Mouse (Mus musculus) brain, embryonic 14.5 days (tissue): ENCODE results near the gene Cul1. TPM values are rescaled to one million over a fixed set of nuclear protein-coding genes. Genes with fewer than 3 reads are reported as not detected.

Experiments used
- DNase-seq: peaks from one replicate; pipeline ENCODE4 v3.0.0-alpha.2; 2011; ENCODE audit warnings: low read depth
- CTCF ChIP-seq: fragments of 200-500 bp; IDR thresholded peaks from 2 replicates; pipeline ENCODE4 v1.5.1; 2012; ENCODE audit warnings: inconsistent platforms, mild to moderate bottlenecking, moderate library complexity, borderline replicate concordance; ENCODE audit not compliant: insufficient read depth, insufficient read length; ENCODE audit errors: extremely low read depth
- POLR2A ChIP-seq: fragments of 200-500 bp; IDR thresholded peaks from 2 replicates; pipeline ENCODE4 v1.6.1; 2012; ENCODE audit warnings: mild to moderate bottlenecking, inconsistent platforms, borderline replicate concordance; ENCODE audit not compliant: poor library complexity, insufficient read depth, insufficient read length, severe bottlenecking; ENCODE audit errors: extremely low read depth
- polyA plus RNA-seq: library from polyadenylated mRNA; depleted of rRNA; stranded (reverse); fragments of >200 nt; gene quantifications from 2 replicates; pipeline ENCODE4 v1.2.3, GENCODE M21; 2012

Cul1 gene
- polyA plus RNA-seq, 1 experiment: 103 TPM

- no peak for TF ChIP-seq CTCF
- no peak for TF ChIP-seq POLR2A
- no peak for DNase-seq
Observed at GRCm38 (mm10) chr6:47520030-47520429, 66.8 kb downstream of the Cul1 start.

GRCm38 (mm10) chr6:47522431-47522830, 69.2 kb downstream of the Cul1 start:
- TF ChIP-seq CTCF (no peak), POLR2A (no peak)
- no peak for DNase-seq

GRCm38 (mm10) chr6:47525041-47525440, 71.8 kb downstream of the Cul1 start:
- DNase-seq: no peak
- no peak for TF ChIP-seq CTCF
- no peak for TF ChIP-seq POLR2A

- DNase-seq: no peak
- no peak for TF ChIP-seq POLR2A
- no peak for TF ChIP-seq CTCF
Observed at GRCm38 (mm10) chr6:47526446-47526845, 73.2 kb downstream of the Cul1 start.

- DNase-seq: no peak
- no peak for TF ChIP-seq POLR2A
Observed at GRCm38 (mm10) chr6:47527129-47527528, 73.9 kb downstream of the Cul1 start.

- no peak for DNase-seq
- TF ChIP-seq POLR2A (no peak), CTCF (no peak)
Observed at GRCm38 (mm10) chr6:47527655-47528054, 74.5 kb downstream of the Cul1 start.

GRCm38 (mm10) chr6:47532547-47532946, 79.3 kb downstream of the Cul1 start:
- TF ChIP-seq CTCF (no peak), POLR2A (no peak)
- no peak for DNase-seq

- DNase-seq: no peak
- TF ChIP-seq CTCF (no peak), POLR2A (no peak)
Observed at GRCm38 (mm10) chr6:47535333-47535732, 82.1 kb downstream of the Cul1 start.

- DNase-seq: no peak
- no peak for TF ChIP-seq CTCF
- TF ChIP-seq POLR2A: no peak
Observed at GRCm38 (mm10) chr6:47552280-47552679, 99.1 kb downstream of the Cul1 start.

- DNase-seq: no peak
- TF ChIP-seq CTCF (no peak), POLR2A (no peak)
Observed at GRCm38 (mm10) chr6:47559287-47559686, 106.1 kb downstream of the Cul1 start.

GRCm38 (mm10) chr6:47560407-47560806, 107.2 kb downstream of the Cul1 start:
- no peak for DNase-seq
- TF ChIP-seq CTCF (no peak), POLR2A (no peak)

GRCm38 (mm10) chr6:47560846-47561245, 107.6 kb downstream of the Cul1 start:
- DNase-seq: no peak
- TF ChIP-seq POLR2A (no peak), CTCF (no peak)

- DNase-seq: no peak
- TF ChIP-seq POLR2A: no peak
- no peak for TF ChIP-seq CTCF
Observed at GRCm38 (mm10) chr6:47561426-47561825, 108.2 kb downstream of the Cul1 start.
